Mouse (Mus musculus) testis, adult 2 months (tissue): ENCODE measurements around the gene Rad17.

ENCODE experiments used
- CTCF ChIP-seq: fragments of 200-500 bp; IDR thresholded peaks from 2 replicates; pipeline ENCODE4 v1.5.1; 2012; ENCODE audit warnings: low read depth, mild to moderate bottlenecking, inconsistent platforms, low read length, moderate library complexity; ENCODE audit not compliant: control insufficient read depth, insufficient read depth, insufficient replicate concordance
- POLR2A ChIP-seq: fragments of 200-500 bp; IDR thresholded peaks from 2 replicates; pipeline ENCODE4 v1.6.1; 2012; ENCODE audit warnings: low read depth, mild to moderate bottlenecking, inconsistent platforms, low read length, moderate library complexity; ENCODE audit not compliant: control insufficient read depth

DNA sequence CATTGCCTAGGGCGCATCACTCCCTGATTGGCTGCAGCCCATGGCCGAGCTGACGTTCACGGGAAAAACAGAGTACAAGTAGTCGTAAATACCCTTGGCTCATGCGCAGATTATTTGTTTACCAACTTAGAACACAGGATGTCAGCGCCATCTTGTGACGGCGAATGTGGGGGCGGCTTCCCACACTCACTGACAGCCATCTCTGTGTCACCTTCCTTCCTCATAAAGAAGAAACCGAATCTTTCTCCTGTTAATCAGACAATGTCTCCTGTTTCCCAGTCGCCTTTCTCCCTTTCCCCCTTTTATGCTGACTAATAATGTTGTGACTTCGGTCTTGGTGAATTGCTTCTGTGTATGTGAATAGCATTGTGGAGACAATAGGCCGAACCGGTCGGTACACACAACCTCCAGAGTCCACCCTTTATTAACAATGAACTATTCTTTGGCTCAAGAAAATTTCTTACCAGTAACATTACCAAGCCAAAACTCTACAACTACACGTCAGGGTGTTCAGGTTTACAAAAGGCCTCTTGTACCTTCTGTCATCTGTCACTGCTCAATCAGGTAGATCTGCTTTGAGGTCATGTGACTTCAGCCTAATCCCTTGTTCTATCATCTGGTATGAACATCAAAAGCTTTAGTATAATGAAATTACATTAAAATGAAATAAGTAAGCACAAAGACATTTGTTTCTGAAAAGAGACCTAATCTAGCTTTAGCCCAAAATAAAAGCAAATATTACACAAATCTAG, 56.6 kb downstream of the Rad17 start:
- TF ChIP-seq CTCF, result no peak
- TF ChIP-seq POLR2A, result no peak
